Mouse (Mus musculus): ENCODE data around the gene Spata25.

DNA sequence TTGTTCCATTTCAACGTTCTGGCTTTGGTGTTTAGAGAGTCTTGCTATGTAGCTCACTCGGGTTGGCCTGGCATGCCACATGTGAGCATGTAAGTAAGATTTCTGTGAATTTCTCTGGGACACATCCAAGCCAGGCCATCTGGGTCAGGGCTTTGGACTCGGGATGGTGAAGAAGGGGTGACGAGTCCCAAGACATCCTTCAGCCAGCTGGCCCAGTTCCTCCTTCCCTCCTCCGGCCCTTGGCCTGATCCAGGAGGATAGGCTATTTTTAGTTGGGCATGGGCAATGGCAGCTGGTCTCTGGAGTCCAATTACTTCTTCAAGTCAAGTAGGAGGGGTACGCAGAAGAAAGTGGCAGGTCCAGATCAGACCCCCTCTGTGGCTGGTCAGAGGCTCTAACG lies 49.5 kb downstream of the Spata25 start:
- TF ChIP-seq CTCF (IDR thresholded peaks at IDR 0.05; ENCODE audit: extremely low read depth, insufficient read depth, insufficient read length, insufficient replicate concordance) (no peak), POLR2A (IDR thresholded peaks at IDR 0.05; ENCODE audit: low read depth, low read length) (no peak)

Measured in spleen, adult 2 months (tissue).